Mouse (Mus musculus): ENCODE measurements around the gene Far2.
"Not testable (repeated sequence)": the region's sequence is repeated elsewhere in the genome, so short reads cannot be mapped to it uniquely, and the experiment has no call there.

The Far2 gene

GRCm38 (mm10) chr6:148116907-148117306 is 69.8 kb downstream of the Far2 start:
- DNase-seq (ENCODE audit: low read depth, low spot score) = no peak

- no peak for DNase-seq (ENCODE audit: low read depth, low spot score)
These were observed 70.6 kb downstream of the Far2 start for GRCm38 (mm10) chr6:148117696-148118095.

GRCm38 (mm10) chr6:148120703-148121102 is 73.6 kb downstream of the Far2 start:
- no peak for DNase-seq (ENCODE audit: low read depth, low spot score)

- DNase-seq (ENCODE audit: low read depth, low spot score) = not testable (repeated sequence)
These were observed 79.8 kb downstream of the Far2 start for GRCm38 (mm10) chr6:148126851-148127250.

- DNase-seq (ENCODE audit: low read depth, low spot score) = no peak
These were observed 85.3 kb downstream of the Far2 start for GRCm38 (mm10) chr6:148132314-148132713.

GRCm38 (mm10) chr6:148133536-148133935 is 86.5 kb downstream of the Far2 start:
- no peak for DNase-seq (ENCODE audit: low read depth, low spot score)

- DNase-seq (ENCODE audit: low read depth, low spot score) = peak; percentile 80
These were observed 88.8 kb downstream of the Far2 start for GRCm38 (mm10) chr6:148135769-148136382.

GRCm38 (mm10) chr6:148139288-148139995 is 92.4 kb downstream of the Far2 start:
- no peak for DNase-seq (ENCODE audit: low read depth, low spot score)

- DNase-seq (ENCODE audit: low read depth, low spot score) = no peak
These were observed 94.8 kb downstream of the Far2 start for GRCm38 (mm10) chr6:148141874-148142273.

GRCm38 (mm10) chr6:148142421-148142820 is 95.4 kb downstream of the Far2 start:
- no peak for DNase-seq (ENCODE audit: low read depth, low spot score)

- DNase-seq (ENCODE audit: low read depth, low spot score) = not testable (repeated sequence)
These were observed 105.2 kb downstream of the Far2 start for GRCm38 (mm10) chr6:148152305-148152704.

- no peak for DNase-seq (ENCODE audit: low read depth, low spot score)
These were observed 125.8 kb downstream of the Far2 start for GRCm38 (mm10) chr6:148172904-148173303.

- no peak for DNase-seq (ENCODE audit: low read depth, low spot score)
These were observed 138.6 kb downstream of the Far2 start for GRCm38 (mm10) chr6:148185694-148186093.

GRCm38 (mm10) chr6:148193972-148194701 is 147.1 kb downstream of the Far2 start:
- DNase-seq (ENCODE audit: low read depth, low spot score) = no peak

- DNase-seq (ENCODE audit: low read depth, low spot score) = no peak
These were observed 152.1 kb downstream of the Far2 start for GRCm38 (mm10) chr6:148199177-148199576.

GRCm38 (mm10) chr6:148199729-148200128 is 152.7 kb downstream of the Far2 start:
- DNase-seq (ENCODE audit: low read depth, low spot score) = no peak

- no peak for DNase-seq (ENCODE audit: low read depth, low spot score)
These were observed 158.1 kb downstream of the Far2 start for GRCm38 (mm10) chr6:148205134-148205533.

GRCm38 (mm10) chr6:148207522-148207921 is 160.5 kb downstream of the Far2 start:
- DNase-seq (ENCODE audit: low read depth, low spot score) = no peak

- no peak for DNase-seq (ENCODE audit: low read depth, low spot score)
These were observed 164.4 kb downstream of the Far2 start for GRCm38 (mm10) chr6:148211391-148211876.

- DNase-seq (ENCODE audit: low read depth, low spot score) = peak; percentile 100
These were observed 165.0 kb downstream of the Far2 start, which contains the start of gene Ergic2 for GRCm38 (mm10) chr6:148211897-148212680. Ergic2 (minus strand) TSS chr6:148212374.

- DNase-seq (ENCODE audit: low read depth, low spot score) = peak; percentile 70
These were observed 167.7 kb downstream of the Far2 start for GRCm38 (mm10) chr6:148214765-148215164.

GRCm38 (mm10) chr6:148216752-148217151 is 169.7 kb downstream of the Far2 start:
- no peak for DNase-seq (ENCODE audit: low read depth, low spot score)
